Mouse (Mus musculus) heart, embryonic 16.5 days (tissue): ENCODE results near the gene Cachd1. TPM values are rescaled to one million over a fixed set of nuclear protein-coding genes. Genes with fewer than 3 reads are reported as not detected.
A peak's percentile ranks its signal among the peaks of the same experiment; 100 is the strongest.

Experiments
- ATAC-seq: fragments of 200-750 bp; cut with Nextera tagmentation; replicated peaks from 2 replicates; pipeline ENCODE4 v1.8.0; 2017; ENCODE audit warnings: moderate number of reproducible peaks; ENCODE audit not compliant: insufficient read depth, low FRiP score; ENCODE audit errors: extremely low read depth
- H3K27ac ChIP-seq: fragments of 300-500 bp; sonication (generic); 2 replicates; pipeline ENCODE4 v1.5.1; 2014; ENCODE audit warnings: mild to moderate bottlenecking, low read length, control low read depth, moderate library complexity
- H3K27me3 ChIP-seq: fragments of 300-500 bp; sonication (generic); 2 replicates; pipeline ENCODE4 v1.6.1; 2014; ENCODE audit warnings: low read length, mixed read lengths; ENCODE audit not compliant: control insufficient read depth, insufficient read depth
- H3K36me3 ChIP-seq: fragments of 300-500 bp; sonication (generic); 2 replicates; pipeline ENCODE4 v1.6.1; 2014; ENCODE audit not compliant: control insufficient read depth, insufficient read depth
- H3K4me1 ChIP-seq: fragments of 300-500 bp; sonication (generic); 2 replicates; pipeline ENCODE4 v1.6.1; 2014; ENCODE audit warnings: low read length, mixed read lengths; ENCODE audit not compliant: control insufficient read depth, insufficient read depth
- H3K4me2 ChIP-seq: fragments of 300-500 bp; sonication (generic); 2 replicates; pipeline ENCODE4 v1.6.1; 2014; ENCODE audit warnings: low read depth, mild to moderate bottlenecking, control low read depth, low read length
- H3K4me3 ChIP-seq: fragments of 300-500 bp; sonication (generic); 2 replicates; pipeline ENCODE4 v1.5.1; 2014; ENCODE audit warnings: mild to moderate bottlenecking, control low read depth, low read length
- H3K9ac ChIP-seq: fragments of 300-500 bp; sonication (generic); 2 replicates; pipeline ENCODE4 v1.6.1; 2014; ENCODE audit warnings: low read length, control low read depth
- H3K9me3 ChIP-seq: fragments of 300-500 bp; sonication (generic); replicated peaks from 2 replicates; pipeline ENCODE4 v1.6.1; 2016; ENCODE audit warnings: low read length; ENCODE audit not compliant: control insufficient read depth
- WGBS: fragments of 180-500 bp; shearing (Covaris S2); extraction: QIAGEN DNeasy Blood & Tissue Kit; methylation state at CpG from one replicate; pipeline ENCODE4 v1.1.7; 2014; 5-methylcytosine and 5-hydroxymethylcytosine counted together
- polyA plus RNA-seq: library from polyadenylated mRNA; unstranded; fragments of >200 nt; fragmentation: Nextera tagmentation; extraction: Ambion mirVana; gene quantifications from 2 replicates; pipeline ENCODE4 v1.2.1, GENCODE M21; 2015

Gene Cachd1
- polyA plus RNA-seq, 1 experiment from 2014 or later, result 4.6 TPM

- WGBS, result 88% methylated on average over 1 of the region's 1 CpGs
- H3K4me1 ChIP-seq, result peaks cover 14% of the 10 kb centered on the region
- no peak overlapping the region for H3K4me2 ChIP-seq
- ATAC-seq, result no peak
- H3K27me3 ChIP-seq, result no peaks in the 10 kb centered on the region
- no peak overlapping the region for H3K27ac ChIP-seq
- no peak overlapping the region for H3K4me3 ChIP-seq
- H3K36me3 ChIP-seq, result peaks cover 5% of the 10 kb centered on the region; the same call in 1 of the 2 replicates
- H3K9ac ChIP-seq, result no peak overlapping the region
- H3K9me3 ChIP-seq, result no peaks in the 10 kb centered on the region
Measured at GRCm38 (mm10) chr4:100917511-100917910, 141.0 kb downstream of the Cachd1 start.

GRCm38 (mm10) chr4:100920413-100920812 lies 143.9 kb downstream of the Cachd1 start:
- no peak overlapping the region for H3K4me3 ChIP-seq
- H3K9ac ChIP-seq, result no peak overlapping the region
- H3K9me3 ChIP-seq, result no peaks in the 10 kb centered on the region
- H3K27me3 ChIP-seq, result no peaks in the 10 kb centered on the region
- no peak overlapping the region for H3K27ac ChIP-seq
- WGBS, result 80% methylated on average over 1 of the region's 1 CpGs
- no peak for ATAC-seq
- H3K36me3 ChIP-seq, result peaks cover 5% of the 10 kb centered on the region; the same call in 1 of the 2 replicates
- peaks cover 3% of the 10 kb centered on the region for H3K4me1 ChIP-seq
- no peak overlapping the region for H3K4me2 ChIP-seq

- no peak for ATAC-seq
- H3K9me3 ChIP-seq, result no peaks in the 10 kb centered on the region
- no peak overlapping the region for H3K9ac ChIP-seq
- no peak overlapping the region for H3K4me2 ChIP-seq
- H3K36me3 ChIP-seq, result peaks cover 5% of the 10 kb centered on the region; the same call in 1 of the 2 replicates
- whole genome bisulfite sequencing, result 70% methylated on average over 11 of the region's 11 CpGs
- no peak overlapping the region for H3K4me3 ChIP-seq
- no peaks in the 10 kb centered on the region for H3K27me3 ChIP-seq
- H3K4me1 ChIP-seq, result peaks cover 6% of the 10 kb centered on the region; the same call in 1 of the 2 replicates
- no peak overlapping the region for H3K27ac ChIP-seq
Measured at GRCm38 (mm10) chr4:100922816-100923554, 146.5 kb downstream of the Cachd1 start.

DNA sequence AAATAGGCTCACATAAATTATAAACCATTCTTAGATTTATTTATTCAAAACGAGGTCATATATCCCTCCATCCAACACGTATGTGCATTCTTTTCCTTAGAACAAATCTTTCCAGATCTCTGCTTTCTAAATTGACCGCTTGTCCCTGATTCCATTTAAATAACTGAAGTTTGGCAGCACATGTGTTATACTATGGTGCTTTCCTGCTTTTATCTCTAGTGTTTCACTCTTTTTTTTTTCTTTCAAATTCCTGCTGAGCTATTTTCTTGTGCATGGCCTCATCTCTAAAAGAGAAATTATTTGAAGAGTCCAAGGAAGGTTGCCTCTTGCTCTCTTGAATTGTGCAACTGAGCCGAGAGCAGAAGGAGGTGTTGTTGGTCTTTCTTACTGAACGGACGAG lies 147.1 kb downstream of the Cachd1 start:
- no peak overlapping the region for H3K27ac ChIP-seq
- WGBS, result 60% methylated on average over 6 of the region's 6 CpGs
- H3K9ac ChIP-seq, result no peak overlapping the region
- H3K27me3 ChIP-seq, result no peaks in the 10 kb centered on the region
- ATAC-seq, result no peak
- H3K9me3 ChIP-seq, result no peaks in the 10 kb centered on the region
- H3K4me3 ChIP-seq, result no peak overlapping the region
- peaks cover 6% of the 10 kb centered on the region; the same call in 1 of the 2 replicates for H3K4me1 ChIP-seq
- H3K4me2 ChIP-seq, result no peak overlapping the region
- peaks cover 5% of the 10 kb centered on the region; the same call in 1 of the 2 replicates for H3K36me3 ChIP-seq

DNA sequence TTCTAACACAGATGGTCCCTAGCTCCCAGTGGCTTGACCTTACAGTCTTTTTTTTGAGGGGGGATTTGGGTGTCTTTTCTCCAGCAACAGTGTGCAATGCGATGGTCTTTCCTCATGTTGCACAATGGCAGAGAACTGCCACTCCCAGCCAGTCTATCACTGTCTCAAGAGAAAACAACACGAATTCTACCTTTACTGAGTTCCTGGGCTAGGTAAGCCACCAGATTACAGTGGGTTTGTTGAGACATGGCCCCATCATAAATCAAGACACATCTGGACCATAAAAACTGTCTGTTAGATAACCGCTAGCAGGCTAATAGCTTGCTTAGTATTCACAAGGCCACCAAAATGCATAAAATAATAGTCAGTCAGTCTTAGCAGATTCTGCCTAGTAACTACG lies 147.8 kb downstream of the Cachd1 start:
- Histone ChIP-seq H3K36me3 (peaks cover 5% of the 10 kb centered on the region; the same call in 1 of the 2 replicates), H3K9ac (no peak overlapping the region), H3K4me1 (peaks cover 6% of the 10 kb centered on the region; the same call in 1 of the 2 replicates), H3K27me3 (no peaks in the 10 kb centered on the region), H3K27ac (no peak overlapping the region), H3K4me2 (no peak overlapping the region), H3K4me3 (no peak overlapping the region), H3K9me3 (no peaks in the 10 kb centered on the region)
- WGBS, result 91% methylated on average over 4 of the region's 4 CpGs
- ATAC-seq, result no peak

DNA sequence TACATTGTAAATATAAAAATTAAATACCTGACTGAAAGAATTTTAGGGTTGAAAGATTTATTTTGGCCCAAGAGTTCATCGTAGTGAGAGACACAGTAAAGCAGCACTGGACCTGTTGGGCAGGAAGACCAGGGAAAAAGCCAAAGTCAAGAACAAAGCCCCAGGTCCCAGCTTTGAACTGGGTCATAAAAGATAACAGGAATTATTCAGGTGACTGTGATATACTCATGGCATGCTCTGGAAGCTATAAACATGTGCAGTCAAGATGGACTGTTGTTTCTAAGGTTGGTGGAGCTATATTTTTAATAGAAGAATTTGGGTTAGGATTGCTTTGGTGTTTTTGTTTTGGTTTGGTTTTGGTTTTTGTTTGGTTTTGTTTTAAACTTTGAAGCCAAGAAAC lies 148.7 kb downstream of the Cachd1 start:
- Histone ChIP-seq H3K9me3 (no peaks in the 10 kb centered on the region), H3K4me2 (no peak overlapping the region), H3K9ac (no peak overlapping the region), H3K4me3 (no peak overlapping the region), H3K27ac (no peak overlapping the region), H3K27me3 (no peaks in the 10 kb centered on the region), H3K36me3 (no peaks in the 10 kb centered on the region), H3K4me1 (peaks cover 6% of the 10 kb centered on the region; the same call in 1 of the 2 replicates)
- 94% methylated on average over 1 of the region's 1 CpGs for WGBS
- no peak for ATAC-seq

DNA sequence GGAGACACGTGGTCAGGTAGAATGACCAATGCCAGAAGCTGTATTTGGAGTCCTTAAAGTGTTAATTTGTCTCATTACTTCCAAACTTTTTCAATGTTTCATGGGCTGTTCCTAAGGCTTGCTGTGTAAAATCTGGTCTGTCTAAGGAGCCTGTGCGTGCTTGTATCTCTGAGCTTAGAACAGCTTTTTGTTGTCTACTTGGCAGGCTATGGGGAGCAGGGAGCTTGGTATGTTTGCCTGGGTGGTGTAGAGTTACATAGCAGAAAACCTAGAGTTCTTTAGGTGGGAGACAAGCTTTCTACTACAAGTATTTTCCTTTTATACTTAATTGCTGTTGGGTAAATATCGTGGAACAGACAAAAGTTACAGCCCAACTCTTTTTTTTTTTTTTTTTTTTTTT lies 150.1 kb downstream of the Cachd1 start:
- Histone ChIP-seq H3K4me2 (no peak overlapping the region), H3K9me3 (no peaks in the 10 kb centered on the region), H3K9ac (no peak overlapping the region), H3K36me3 (no peaks in the 10 kb centered on the region), H3K4me3 (no peak overlapping the region), H3K4me1 (peaks cover 9% of the 10 kb centered on the region), H3K27me3 (no peaks in the 10 kb centered on the region), H3K27ac (no peak overlapping the region)
- 0 out of 2 replicates have a peak, but pooled peaks have one; percentile 14 for ATAC-seq
- WGBS, result 64% methylated on average over 3 of the region's 3 CpGs

DNA sequence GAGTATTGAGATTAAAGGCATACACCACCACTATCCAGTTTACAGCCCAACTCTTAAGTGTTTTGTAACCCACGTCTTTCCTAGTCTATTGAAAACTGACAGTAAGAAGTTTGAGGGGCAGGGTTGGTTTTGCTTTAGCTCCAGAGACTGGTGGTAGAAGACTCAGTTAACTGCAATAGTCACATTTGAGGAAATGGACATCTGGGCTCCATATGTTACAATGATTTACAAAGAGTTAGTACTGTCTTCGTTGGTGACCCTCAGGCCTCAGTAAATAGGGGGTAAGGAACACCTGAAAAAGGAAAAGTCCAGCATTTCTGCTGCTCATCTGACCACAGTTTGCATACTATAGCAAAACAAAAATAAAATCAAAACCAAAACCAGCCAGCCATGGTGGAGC lies 150.6 kb downstream of the Cachd1 start:
- no peak overlapping the region for H3K4me3 ChIP-seq
- H3K4me1 ChIP-seq, result peaks cover 9% of the 10 kb centered on the region
- H3K36me3 ChIP-seq, result no peaks in the 10 kb centered on the region
- WGBS, result 78% methylated on average over 2 of the region's 2 CpGs
- no peak overlapping the region for H3K9ac ChIP-seq
- no peaks in the 10 kb centered on the region for H3K27me3 ChIP-seq
- no peak overlapping the region for H3K4me2 ChIP-seq
- ATAC-seq, result no peak
- H3K27ac ChIP-seq, result no peak overlapping the region
- no peaks in the 10 kb centered on the region for H3K9me3 ChIP-seq

DNA sequence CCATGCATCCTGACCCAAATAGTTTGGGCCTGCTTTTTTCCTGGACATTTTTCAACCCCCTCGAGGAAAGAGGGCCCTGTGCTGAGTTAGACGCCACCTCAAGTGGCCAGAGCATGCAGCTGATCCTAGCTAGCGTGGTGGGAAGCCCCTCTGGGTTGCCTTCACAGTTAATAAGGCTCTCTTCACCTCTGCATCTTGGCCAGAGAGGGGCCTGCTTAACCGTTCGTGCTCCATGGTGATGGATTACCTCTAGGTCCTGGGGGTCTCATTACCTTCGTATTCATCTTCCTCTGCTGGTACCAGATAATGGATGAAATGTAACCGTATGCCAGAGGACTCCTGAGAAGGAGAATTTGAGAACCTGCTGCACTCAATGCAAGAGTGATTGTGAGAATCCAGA lies 167.2 kb downstream of the Cachd1 start:
- Histone ChIP-seq H3K9ac (no peak overlapping the region), H3K27ac (no peak overlapping the region), H3K27me3 (no peaks in the 10 kb centered on the region), H3K9me3 (no peaks in the 10 kb centered on the region), H3K36me3 (no peaks in the 10 kb centered on the region), H3K4me1 (peaks cover 5% of the 10 kb centered on the region; the same call in 1 of the 2 replicates), H3K4me2 (no peak overlapping the region), H3K4me3 (no peak overlapping the region)
- no peak for ATAC-seq
- WGBS, result 70% methylated on average over 7 of the region's 7 CpGs
